Mouse (Mus musculus): ENCODE measurements around the gene Kctd11.

GRCm38 (mm10) chr11:69835326-69835965 is 45.8 kb downstream of the Kctd11 start:
- TF ChIP-seq CTCF (IDR thresholded peaks at IDR 0.05; ENCODE audit: insufficient read depth, low read length) (no peak), POLR2A (IDR thresholded peaks at IDR 0.05; ENCODE audit: borderline replicate concordance, extremely low read depth, low read depth, low read length) (no peak)
